Mouse (Mus musculus) heart, embryonic 15.5 days (tissue): ENCODE results near the gene Wwox. TPM values are rescaled to one million over a fixed set of nuclear protein-coding genes. Genes with fewer than 3 reads are reported as not detected.
A peak's percentile ranks its signal among the peaks of the same experiment; 100 is the strongest.

Source experiments
- ATAC-seq: fragments of 200-750 bp; cut with Nextera tagmentation; replicated peaks from 2 replicates; pipeline ENCODE4 v1.8.0; 2017; ENCODE audit warnings: low read depth, moderate TSS enrichment; ENCODE audit not compliant: insufficient number of reproducible peaks, insufficient read depth, low FRiP score
- H3K27ac ChIP-seq: fragments of 300-500 bp; sonication (generic); 2 replicates; pipeline ENCODE4 v1.5.1; 2015; ENCODE audit warnings: mild to moderate bottlenecking, inconsistent platforms
- H3K27me3 ChIP-seq: fragments of 300-500 bp; sonication (generic); 2 replicates; pipeline ENCODE4 v1.6.1; 2015; ENCODE audit warnings: inconsistent platforms
- H3K36me3 ChIP-seq: fragments of 300-500 bp; sonication (generic); 2 replicates; pipeline ENCODE4 v1.6.1; 2015; ENCODE audit warnings: mild to moderate bottlenecking, inconsistent platforms
- H3K4me1 ChIP-seq: fragments of 300-500 bp; sonication (generic); replicated peaks from 2 replicates; pipeline ENCODE4 v1.6.1; 2015; ENCODE audit warnings: inconsistent platforms
- H3K4me2 ChIP-seq: fragments of 300-500 bp; sonication (generic); 2 replicates; pipeline ENCODE4 v1.6.1; 2015; ENCODE audit warnings: inconsistent platforms, mild to moderate bottlenecking, moderate library complexity
- H3K4me3 ChIP-seq: fragments of 300-500 bp; sonication (generic); 2 replicates; pipeline ENCODE4 v1.5.1; 2015; ENCODE audit warnings: mild to moderate bottlenecking, inconsistent platforms
- H3K9ac ChIP-seq: fragments of 300-500 bp; sonication (generic); 2 replicates; pipeline ENCODE4 v1.6.1; 2015; ENCODE audit warnings: mild to moderate bottlenecking, inconsistent platforms
- H3K9me3 ChIP-seq: fragments of 300-500 bp; sonication (generic); replicated peaks from 2 replicates; pipeline ENCODE4 v1.6.1; 2016; ENCODE audit warnings: inconsistent platforms
- WGBS: fragments of 180-500 bp; shearing (Covaris S2); methylation state at CpG from one replicate; pipeline ENCODE4 v1.1.7; 2015; ENCODE audit warnings: mixed read lengths; 5-methylcytosine and 5-hydroxymethylcytosine counted together
- polyA plus RNA-seq: library from polyadenylated mRNA; unstranded; fragments of >200 nt; fragmentation: Nextera tagmentation; extraction: Ambion mirVana; gene quantifications from 2 replicates; pipeline ENCODE4 v1.2.1, GENCODE M21; 2015

The Wwox gene
- polyA plus RNA-seq, 1 experiment from 2014 or later, result 10.9 TPM

DNA sequence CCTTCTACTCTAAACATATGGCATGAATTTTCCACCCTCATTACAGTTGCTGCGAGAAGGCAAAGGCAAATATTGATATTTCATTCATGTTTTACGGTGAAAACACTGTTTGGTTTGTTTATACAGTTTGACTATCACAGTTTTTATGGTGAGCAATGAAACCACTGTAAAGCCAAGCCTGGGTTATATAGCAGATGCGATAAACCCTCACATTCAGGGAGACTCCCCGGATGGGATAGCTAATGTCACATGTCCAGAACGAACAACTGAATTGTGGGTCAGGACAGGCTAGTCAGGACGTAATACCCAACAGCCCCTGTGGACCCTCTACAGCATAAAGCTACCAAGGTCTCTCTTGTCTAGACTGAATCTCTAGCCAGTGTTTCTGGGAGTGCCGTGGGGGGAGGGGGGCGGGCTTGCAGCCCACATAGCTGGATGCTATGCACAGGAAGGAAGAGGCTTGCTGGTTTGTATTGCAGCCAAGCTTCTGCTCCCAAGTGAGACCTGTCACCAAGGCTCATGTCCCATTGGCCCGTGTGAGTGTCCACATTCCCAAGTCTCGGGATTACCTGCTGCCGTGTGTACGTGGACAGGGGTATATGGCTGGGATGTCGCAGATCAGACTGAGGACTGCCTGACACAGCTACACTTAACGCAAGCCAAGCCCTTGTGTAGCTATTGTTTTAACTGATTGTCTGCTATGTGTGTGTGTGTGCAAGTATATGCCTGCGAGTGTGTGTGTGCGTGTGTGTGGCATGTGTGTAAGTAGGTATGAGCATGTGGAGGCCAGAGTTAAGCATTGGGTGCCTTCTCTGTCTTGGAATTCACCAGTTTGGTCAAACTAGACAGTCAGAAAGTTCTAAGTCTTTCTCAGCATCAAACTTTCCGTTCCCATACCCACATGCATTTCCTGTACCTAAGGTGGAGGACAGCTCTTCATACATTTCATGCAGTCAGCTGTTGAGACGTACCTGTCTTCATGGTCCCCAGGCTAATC is 66.2 kb downstream of the Wwox start:
- Histone ChIP-seq H3K9me3 (no peaks in the 10 kb centered on the region), H3K36me3 (no peaks in the 10 kb centered on the region), H3K9ac (no peak overlapping the region), H3K4me2 (no peak overlapping the region), H3K27ac (no peak overlapping the region), H3K4me3 (no peak overlapping the region), H3K4me1 (peaks cover 15% of the 10 kb centered on the region), H3K27me3 (no peaks in the 10 kb centered on the region)
- 0 out of 2 replicates have a peak, but pooled peaks have one; percentile 22 for ATAC-seq
- 69% methylated on average over 18 of the region's 18 CpGs for WGBS

DNA sequence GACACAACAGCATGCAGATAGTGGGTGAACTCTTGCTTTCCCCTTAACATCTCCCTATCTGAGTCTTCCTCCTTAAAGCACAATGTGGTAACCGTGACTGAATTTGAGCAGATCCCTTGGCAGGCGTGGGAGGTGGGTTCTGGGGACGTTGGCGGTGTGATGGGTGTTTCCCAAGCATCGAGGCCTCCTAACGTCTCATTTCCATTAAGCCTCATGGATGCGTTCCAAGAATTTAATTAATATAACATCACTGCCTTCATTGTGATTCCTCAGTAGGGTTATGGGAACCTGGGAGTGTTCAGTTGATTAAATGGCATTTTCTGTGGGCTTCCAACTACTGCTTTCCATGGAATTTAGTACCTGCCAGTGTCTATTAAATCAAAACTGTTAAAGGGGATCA is 67.9 kb downstream of the Wwox start:
- WGBS, result 80% methylated on average over 7 of the region's 7 CpGs
- Histone ChIP-seq H3K36me3 (no peaks in the 10 kb centered on the region), H3K4me2 (no peak overlapping the region), H3K27ac (no peak overlapping the region), H3K9ac (no peak overlapping the region), H3K4me1 (peaks cover 15% of the 10 kb centered on the region), H3K27me3 (no peaks in the 10 kb centered on the region), H3K4me3 (no peak overlapping the region), H3K9me3 (no peaks in the 10 kb centered on the region)
- no peak for ATAC-seq

DNA sequence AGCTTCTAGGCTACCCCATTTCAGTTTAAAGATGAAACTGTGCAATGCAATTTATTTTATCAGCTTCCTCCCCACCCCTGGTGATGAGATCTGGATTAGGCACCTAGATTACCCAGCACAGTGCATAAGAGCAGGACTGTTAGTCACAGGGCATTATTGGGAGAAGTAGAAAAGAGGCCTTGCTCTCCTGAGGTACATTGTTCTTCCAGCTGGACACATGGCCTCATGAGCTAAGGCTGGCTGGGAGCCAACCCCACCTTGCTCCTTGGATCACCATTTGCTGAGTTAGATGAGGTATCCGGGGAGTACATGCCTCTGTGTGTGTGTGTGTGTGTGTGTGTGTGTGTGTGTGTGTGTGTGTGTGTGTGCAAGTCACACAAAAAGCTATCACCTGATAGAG is 70.8 kb downstream of the Wwox start:
- no peak for ATAC-seq
- Histone ChIP-seq H3K27me3 (no peaks in the 10 kb centered on the region), H3K9ac (no peak overlapping the region), H3K4me2 (no peak overlapping the region), H3K27ac (no peak overlapping the region), H3K4me3 (no peak overlapping the region), H3K4me1 (peaks cover 7% of the 10 kb centered on the region; the same call in 1 of the 2 replicates), H3K36me3 (no peaks in the 10 kb centered on the region), H3K9me3 (no peaks in the 10 kb centered on the region)
- WGBS, result 39% methylated on average over 1 of the region's 1 CpGs

DNA sequence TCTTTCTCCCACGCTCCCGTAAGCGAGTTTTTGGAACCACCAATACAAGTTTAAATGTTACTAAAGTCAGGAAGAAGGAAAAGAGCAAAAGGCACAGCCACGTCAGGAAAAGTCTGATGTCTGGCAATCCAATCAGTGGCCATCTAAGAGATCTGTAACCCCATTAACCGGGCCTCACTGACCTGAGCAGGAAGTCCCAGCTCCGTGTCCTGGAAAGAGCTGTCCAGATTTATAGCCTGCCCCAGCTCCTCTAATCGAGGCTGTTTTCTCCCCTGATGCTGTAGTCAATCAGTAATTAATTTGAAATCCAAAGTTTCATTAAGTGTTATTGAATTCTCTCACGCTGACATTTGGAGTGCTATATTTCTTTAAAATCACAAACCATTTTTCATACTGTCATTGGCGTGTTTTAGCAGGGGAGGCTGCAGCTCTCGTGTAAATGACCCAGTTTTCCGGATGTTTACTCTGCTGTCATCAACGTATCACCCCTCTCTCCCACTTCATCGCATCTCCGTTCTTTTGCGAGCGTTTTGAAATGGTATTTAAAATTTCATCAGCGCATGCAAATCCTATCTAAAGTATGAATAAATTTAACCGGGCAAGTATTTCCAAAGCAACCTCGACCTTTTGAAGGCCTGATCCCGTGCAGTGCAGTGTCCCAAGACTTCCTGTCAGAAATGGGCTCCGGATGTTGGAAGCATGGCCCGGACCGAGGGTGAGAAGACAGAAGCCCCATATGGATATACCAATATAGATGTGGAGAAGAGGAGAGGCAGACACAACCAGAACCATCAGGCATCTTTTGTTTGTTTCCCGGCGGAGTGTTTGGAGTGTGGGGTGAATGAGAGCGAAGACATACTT is 72.8 kb downstream of the Wwox start:
- Histone ChIP-seq H3K9ac (no peak overlapping the region), H3K4me1 (no peaks in the 10 kb centered on the region), H3K9me3 (no peaks in the 10 kb centered on the region), H3K36me3 (no peaks in the 10 kb centered on the region), H3K4me3 (no peak overlapping the region), H3K27ac (no peak overlapping the region), H3K4me2 (no peak overlapping the region), H3K27me3 (no peaks in the 10 kb centered on the region)
- 83% methylated on average over 26 of the region's 26 CpGs for WGBS
- ATAC-seq, result no peak

DNA sequence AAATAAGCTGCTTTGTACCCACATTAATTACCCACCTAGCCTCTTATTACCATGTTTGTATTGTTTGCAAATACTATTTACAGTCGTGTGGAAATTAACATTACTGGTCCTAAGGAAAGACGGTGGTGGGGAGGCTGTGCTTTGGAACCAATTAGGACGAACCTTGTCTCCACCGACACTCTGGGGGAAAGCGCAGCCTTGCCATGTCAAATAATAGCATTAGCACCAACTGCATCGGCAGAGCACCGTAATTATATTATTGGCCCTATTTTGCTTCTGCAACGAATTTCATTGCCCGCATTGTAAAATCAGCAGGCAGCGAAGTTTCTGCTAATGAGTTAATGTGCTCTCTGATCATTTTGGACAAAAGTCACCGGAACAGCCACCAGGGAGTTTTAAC is 75.2 kb downstream of the Wwox start:
- Histone ChIP-seq H3K4me1 (no peaks in the 10 kb centered on the region), H3K4me2 (no peak overlapping the region), H3K36me3 (no peaks in the 10 kb centered on the region), H3K27me3 (no peaks in the 10 kb centered on the region), H3K9ac (no peak overlapping the region), H3K9me3 (no peaks in the 10 kb centered on the region), H3K4me3 (no peak overlapping the region), H3K27ac (no peak overlapping the region)
- no peak for ATAC-seq
- 82% methylated on average over 11 of the region's 11 CpGs for WGBS

DNA sequence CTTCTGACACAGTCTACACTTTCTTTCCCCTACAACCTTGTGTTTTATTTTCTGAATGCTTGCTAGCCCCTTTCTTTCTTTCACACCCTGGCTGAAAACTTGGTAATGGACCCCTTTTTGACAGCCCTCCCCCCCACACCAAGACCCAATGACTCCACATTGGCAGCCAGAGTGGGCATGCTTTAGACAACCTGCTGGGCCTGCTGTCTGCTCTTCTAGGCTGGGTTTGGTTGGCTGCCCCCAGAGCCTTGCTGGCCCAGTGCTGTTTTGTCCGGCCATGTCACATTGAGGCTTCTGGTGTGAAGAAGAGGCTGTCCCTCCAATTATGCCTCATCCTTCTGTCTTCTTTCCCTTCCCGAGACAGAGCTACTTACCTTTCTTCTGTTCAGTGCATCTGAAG is 83.6 kb downstream of the Wwox start:
- Histone ChIP-seq H3K4me2 (no peak overlapping the region), H3K9me3 (no peaks in the 10 kb centered on the region), H3K4me3 (no peak overlapping the region), H3K27me3 (no peaks in the 10 kb centered on the region), H3K9ac (no peak overlapping the region), H3K4me1 (no peaks in the 10 kb centered on the region), H3K36me3 (no peaks in the 10 kb centered on the region), H3K27ac (no peak overlapping the region)
- ATAC-seq, result no peak
- WGBS, result 80% methylated on average over 2 of the region's 2 CpGs

DNA sequence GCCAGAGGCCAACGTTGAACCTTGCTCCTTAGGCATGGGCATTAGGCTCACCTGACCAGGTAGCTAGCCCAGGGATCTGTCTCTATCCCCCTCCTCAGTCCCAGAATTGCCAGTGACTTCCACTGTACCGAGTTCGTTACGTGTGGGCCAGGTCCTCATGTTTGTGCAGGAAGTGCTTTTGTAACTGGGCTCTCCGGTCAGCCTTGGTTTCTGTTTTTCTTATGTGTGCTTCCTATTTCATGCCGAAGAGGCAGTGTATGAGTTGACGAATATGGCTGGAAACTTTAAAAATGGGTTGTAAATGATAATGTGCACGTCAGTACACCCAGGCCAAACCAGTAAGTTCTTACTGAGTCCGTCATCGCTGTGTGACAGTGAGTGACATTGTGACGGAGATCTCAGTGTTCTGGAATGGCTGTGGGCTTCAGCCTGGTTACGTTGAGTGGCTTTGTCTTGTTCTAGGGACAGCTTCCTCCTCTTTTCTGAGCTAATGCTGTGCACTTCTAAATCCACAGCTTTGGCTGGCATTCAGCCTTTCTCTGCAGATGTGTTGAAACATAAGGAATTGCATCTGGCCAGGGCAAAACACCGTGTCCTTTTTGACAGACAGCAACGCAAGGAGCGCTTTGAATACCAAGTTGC is 87.3 kb downstream of the Wwox start:
- 75% methylated on average over 15 of the region's 15 CpGs for WGBS
- no peak for ATAC-seq
- Histone ChIP-seq H3K9me3 (no peaks in the 10 kb centered on the region), H3K36me3 (no peaks in the 10 kb centered on the region), H3K4me3 (no peak overlapping the region), H3K4me1 (no peaks in the 10 kb centered on the region), H3K27me3 (peaks cover 7% of the 10 kb centered on the region; the same call in 1 of the 2 replicates), H3K9ac (no peak overlapping the region), H3K4me2 (no peak overlapping the region), H3K27ac (no peak overlapping the region)

DNA sequence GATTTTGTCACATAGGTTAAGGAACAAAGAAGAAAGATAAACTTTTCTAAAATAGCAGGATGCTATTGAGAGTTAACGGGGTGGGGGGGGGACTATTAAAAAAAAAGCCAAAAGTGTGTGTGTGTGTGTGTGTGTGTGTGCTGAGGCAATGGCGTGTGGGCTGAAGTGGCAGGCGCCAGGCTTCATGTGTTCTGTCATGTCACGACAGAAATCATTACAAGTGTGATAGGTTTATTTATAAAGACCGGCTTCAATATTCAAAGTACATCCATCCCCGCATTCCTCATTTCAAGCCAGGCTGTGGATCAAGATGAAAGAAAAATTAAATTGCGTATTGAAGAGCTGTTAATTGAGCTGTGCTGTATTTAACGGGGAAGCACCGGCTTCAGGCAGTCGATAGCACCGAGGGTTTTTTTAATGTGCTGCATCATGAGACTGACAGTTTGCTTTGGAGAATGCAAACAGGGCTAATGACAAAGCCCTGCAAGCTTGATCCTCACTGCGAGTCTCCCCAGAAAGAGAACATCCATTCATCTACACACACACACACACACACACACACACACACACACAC is 88.3 kb downstream of the Wwox start:
- ATAC-seq, result no peak
- Histone ChIP-seq H3K27me3 (peaks cover 7% of the 10 kb centered on the region; the same call in 1 of the 2 replicates), H3K9me3 (no peaks in the 10 kb centered on the region), H3K4me3 (no peak overlapping the region), H3K36me3 (no peaks in the 10 kb centered on the region), H3K4me2 (no peak overlapping the region), H3K4me1 (no peaks in the 10 kb centered on the region), H3K27ac (no peak overlapping the region), H3K9ac (no peak overlapping the region)
- WGBS, result 80% methylated on average over 12 of the region's 12 CpGs

DNA sequence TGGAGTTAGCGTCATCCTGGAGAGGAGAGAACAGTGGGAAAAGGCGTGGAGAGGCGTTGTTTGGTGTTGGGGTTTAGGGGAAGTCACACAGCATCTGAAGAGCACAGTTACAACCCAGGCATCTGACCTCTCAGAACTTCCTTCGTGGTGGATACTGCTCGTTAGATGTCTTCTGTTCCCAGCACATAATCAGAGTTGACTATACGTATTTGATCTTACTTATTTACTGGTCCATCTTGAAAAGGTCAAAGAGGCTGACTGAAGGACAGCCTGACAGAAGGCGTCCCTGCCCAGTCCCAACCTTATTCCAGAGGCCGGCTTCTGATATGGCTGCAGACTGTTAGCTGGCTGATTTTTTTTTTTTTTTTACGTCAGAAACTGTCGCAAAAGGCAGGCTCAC is 90.1 kb downstream of the Wwox start:
- Histone ChIP-seq H3K4me1 (no peaks in the 10 kb centered on the region), H3K27me3 (peaks cover 15% of the 10 kb centered on the region), H3K36me3 (no peaks in the 10 kb centered on the region), H3K9ac (no peak overlapping the region), H3K4me3 (no peak overlapping the region), H3K9me3 (no peaks in the 10 kb centered on the region), H3K27ac (no peak overlapping the region), H3K4me2 (no peak overlapping the region)
- no peak for ATAC-seq
- WGBS, result 76% methylated on average over 10 of the region's 10 CpGs

DNA sequence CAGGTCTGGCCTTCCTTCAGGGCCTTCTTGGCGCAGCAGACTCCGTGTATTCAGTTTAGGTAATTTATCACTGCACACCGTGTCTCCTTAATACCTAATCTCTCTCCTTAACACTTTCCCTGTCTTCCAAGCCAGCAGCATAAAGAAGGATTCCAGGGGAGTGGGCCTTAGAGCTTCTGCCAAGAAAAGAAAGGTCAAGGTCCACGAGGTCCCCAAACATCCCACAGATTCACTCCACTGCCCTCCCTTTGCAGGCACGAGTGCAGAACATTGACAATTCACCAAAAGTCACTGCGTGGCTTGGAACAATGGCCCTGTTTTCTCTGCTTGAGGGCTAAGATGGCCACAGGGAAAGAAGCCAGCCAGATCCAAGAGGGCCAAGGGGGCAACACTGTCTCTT is 96.7 kb downstream of the Wwox start:
- ATAC-seq, result no peak
- H3K9ac ChIP-seq, result no peak overlapping the region
- 63% methylated on average over 6 of the region's 6 CpGs for WGBS
- H3K27me3 ChIP-seq, result peaks cover 31% of the 10 kb centered on the region
- H3K4me2 ChIP-seq, result no peak overlapping the region
- H3K27ac ChIP-seq, result no peak overlapping the region
- no peak overlapping the region for H3K4me3 ChIP-seq
- H3K36me3 ChIP-seq, result no peaks in the 10 kb centered on the region
- H3K9me3 ChIP-seq, result no peaks in the 10 kb centered on the region
- no peaks in the 10 kb centered on the region for H3K4me1 ChIP-seq

DNA sequence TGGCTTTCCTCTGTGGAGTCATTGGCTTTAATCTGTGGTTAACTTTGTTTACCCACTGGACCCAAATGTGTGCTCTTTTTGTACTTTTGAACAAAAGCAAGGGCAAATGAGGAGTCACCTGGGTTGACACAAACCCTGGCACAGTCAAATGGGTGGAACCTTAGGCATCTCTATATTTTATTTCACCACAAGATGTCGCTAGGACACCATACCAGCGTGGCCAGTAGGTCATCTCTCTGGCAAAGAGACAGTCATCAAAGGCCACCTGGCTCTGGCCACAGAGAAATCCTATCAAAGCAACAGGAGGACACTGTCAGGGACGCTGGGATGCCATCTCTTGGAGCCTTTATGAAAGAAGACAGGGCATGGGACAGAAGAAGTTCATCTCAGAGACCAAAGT is 101.7 kb downstream of the Wwox start:
- Histone ChIP-seq H3K9me3 (no peaks in the 10 kb centered on the region), H3K4me1 (no peaks in the 10 kb centered on the region), H3K27ac (no peak overlapping the region), H3K27me3 (peaks cover 21% of the 10 kb centered on the region; the same call in 1 of the 2 replicates), H3K9ac (no peak overlapping the region), H3K4me3 (no peak overlapping the region), H3K4me2 (no peak overlapping the region), H3K36me3 (no peaks in the 10 kb centered on the region)
- ATAC-seq, result no peak
- 14% methylated on average over 3 of the region's 3 CpGs for WGBS
